ENCODE assay signal across 8 mouse cellular contexts in the genomic region with DNA sequence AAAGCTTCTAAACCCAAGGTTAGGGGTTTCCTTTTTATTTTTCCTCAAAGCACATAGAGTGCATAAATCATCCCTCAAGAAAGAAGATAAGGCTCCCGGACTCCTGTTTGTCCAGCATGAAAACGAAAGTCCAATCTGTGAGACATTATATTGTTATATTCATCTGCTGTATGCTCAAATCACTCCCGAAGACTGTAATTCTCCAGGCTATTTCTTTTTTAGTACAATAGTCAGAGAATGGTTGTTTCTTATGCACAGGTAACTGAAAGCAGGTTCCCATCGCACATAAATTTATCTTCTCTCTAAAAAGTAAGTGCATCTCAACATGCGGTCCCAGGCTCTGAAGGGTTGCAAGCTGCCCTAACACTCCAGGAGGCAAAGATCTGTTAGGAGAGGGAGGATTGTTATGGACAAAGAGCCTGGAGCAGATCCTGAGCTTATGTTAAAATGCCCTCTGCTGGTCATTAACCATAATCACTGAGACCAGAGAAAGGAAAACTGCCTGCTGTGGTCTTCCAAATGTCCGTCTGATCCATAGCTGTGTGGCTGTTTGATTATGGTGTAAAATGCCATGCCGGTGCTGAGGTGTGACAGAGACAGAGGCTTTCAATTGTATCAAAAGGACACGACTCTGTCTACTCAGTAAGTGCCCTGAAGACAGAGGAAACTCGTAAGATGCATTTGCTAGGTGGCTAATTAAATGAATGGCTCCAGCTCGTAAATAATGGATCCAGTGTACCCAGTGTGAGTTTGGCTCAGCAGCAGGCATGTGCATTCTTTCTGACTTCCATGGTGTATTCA.
DNase-seq lines count a peak whose midpoint lies in the region; ATAC-seq and TF ChIP-seq lines count a peak whose summit lies in the region.
"Not testable (repeated sequence)": the region's sequence is repeated elsewhere in the genome, so short reads cannot be mapped to it uniquely, and the experiment has no call there.

No protein-coding gene starts in this region.

- in situ Hi-C loops in CH12.LX (cut with MboI; ENCODE audit: low pct_ligation_motif_present, low pct_unique_long_range_greater_than_20kb, low sequenced_read_pairs): not testable (repeated sequence)

- not testable (repeated sequence) for H3K4me1 ChIP-seq in CH12.LX (ENCODE audit: control insufficient read depth in 1 of 2, insufficient read depth in 2 of 2); brown adipose tissue, adult 24 weeks (ENCODE audit: control insufficient read depth, insufficient read depth, insufficient read length, low read length); embryonic facial prominence, embryonic 10.5 days; neural tube, embryonic 11.5 days (ENCODE audit: control insufficient read depth, insufficient read depth, low read length)

- H3K36me3 ChIP-seq in CH12.LX (replicated peaks in 1 of 2; ENCODE audit: control insufficient read depth in 1 of 2, insufficient read depth in 1 of 2, low read length in 1 of 2); embryonic facial prominence, embryonic 10.5 days (replicated peaks); neural tube, embryonic 11.5 days (ENCODE audit: control insufficient read depth, insufficient read depth, low read length): not testable (repeated sequence)

- not testable (repeated sequence) for H3K9me3 ChIP-seq in CH12.LX (replicated peaks; ENCODE audit: low read length); embryonic facial prominence, embryonic 10.5 days; neural tube, embryonic 11.5 days (ENCODE audit: control insufficient read depth, low read length)

- dilution Hi-C loops in CH12.LX (cut with MboI; ENCODE audit: extremely low pct_ligation_motif_present, extremely low pct_unique_long_range_greater_than_20kb, low sequenced_read_pairs): not testable (repeated sequence)

- H3K27ac ChIP-seq in CH12.LX (ENCODE audit: insufficient read depth, low read depth); brown adipose tissue, adult 24 weeks (replicated peaks; ENCODE audit: low read depth, low read length); embryonic facial prominence, embryonic 10.5 days (replicated peaks); neural tube, embryonic 11.5 days (ENCODE audit: low read depth, low read length): not testable (repeated sequence)

- 28% methylated on average over 10 of the region's 10 CpGs for WGBS in embryonic facial prominence, embryonic 10.5 days
- 21% methylated on average over 10 of the region's 10 CpGs for WGBS in neural tube, embryonic 11.5 days

- H3K4me3 ChIP-seq in CH12.LX (replicated peaks in 1 of 3; ENCODE audit: low read depth in 2 of 3, low read length in 2 of 3, poor library complexity in 1 of 3); neural tube, embryonic 11.5 days (ENCODE audit: low read depth, low read length): not testable (repeated sequence)
- H3K4me3 ChIP-seq in brown adipose tissue, adult 24 weeks (ENCODE audit: insufficient read depth, low read depth, low read length): 0 out of 2 replicates have a peak overlapping the region, but pooled peaks have one; percentile 20
- peak overlapping the region; percentile 35; the same call in 1 of the 2 replicates for H3K4me3 ChIP-seq in embryonic facial prominence, embryonic 10.5 days

- not testable (repeated sequence) for H3K79me2 ChIP-seq in CH12.LX (replicated peaks; ENCODE audit: control insufficient read depth, extremely low read depth, insufficient read depth, poor library complexity, severe bottlenecking)

- intact Hi-C loops in left cerebral cortex, postnatal 14 days (cut with DNase I): not testable (repeated sequence)

- peak overlapping the region; percentile 32; the same call in 1 of the 2 replicates for H3K9ac ChIP-seq in CH12.LX (ENCODE audit: insufficient read depth, low read depth)
- peak overlapping the region; percentile 14; the same call in 1 of the 2 replicates for H3K9ac ChIP-seq in neural tube, embryonic 11.5 days (ENCODE audit: low read length)

- TF ChIP-seq POLR2A in CH12.LX (IDR thresholded peaks at IDR 0.05; ENCODE audit: low read depth, low read length): not testable (repeated sequence)

- not testable (repeated sequence) for H3K27me3 ChIP-seq in CH12.LX (replicated peaks); embryonic facial prominence, embryonic 10.5 days (replicated peaks; ENCODE audit: low read depth, poor library complexity, severe bottlenecking); neural tube, embryonic 11.5 days (ENCODE audit: control insufficient read depth, insufficient read depth, low read length)

- peak; percentile 11 for DNase-seq in CH12.LX (ENCODE audit: extremely low read depth)
- DNase-seq in embryonic facial prominence, embryonic 10.5 days (ENCODE audit: low spot score): peak; percentile 28
- DNase-seq in heart, adult 11 months: peak; percentile 69
- DNase-seq in hindlimb bud, embryonic 11.5 days (ENCODE audit: extremely low spot score, low read depth, low spot score): peak; percentile 33
- peak; percentile 15 to 34 for DNase-seq in left cerebral cortex, postnatal 14 days (ENCODE audit: low spot score in 2 of 2)
- peak; percentile 8 for DNase-seq in lung, postnatal 25 days (ENCODE audit: low spot score)
- DNase-seq in neural tube, embryonic 11.5 days (ENCODE audit: low spot score): peak; percentile 58

- peak overlapping the region; percentile 56 for H3K4me2 ChIP-seq in CH12.LX (ENCODE audit: insufficient read depth, low read depth, poor library complexity, severe bottlenecking)
- H3K4me2 ChIP-seq in neural tube, embryonic 11.5 days (ENCODE audit: low read depth): peak overlapping the region; percentile 12; the same call in 1 of the 2 replicates

- not testable (repeated sequence) for TF ChIP-seq EP300 in CH12.LX (IDR thresholded peaks at IDR 0.05; ENCODE audit: low read length)

- TF ChIP-seq CTCF in CH12.LX (conservative IDR thresholded peaks at IDR 0.05 in 1 of 2, IDR thresholded peaks at IDR 0.05 in 1 of 2; ENCODE audit: low read depth in 2 of 2, low read length in 2 of 2): peak; percentile 35 to 68; a peak in 3 of 4 replicates

- TF ChIP-seq RAD21 in CH12.LX (IDR thresholded peaks at IDR 0.05; ENCODE audit: low read depth, low read length): peak; percentile 69

- ATAC-seq in neural tube, embryonic 11.5 days (ENCODE audit: insufficient read depth, low FRiP score, low TSS enrichment): peak; percentile 84

TF ChIP-seq in CH12.LX, 34 proteins besides CTCF, POLR2A, EP300 and RAD21:
- TF ChIP-seq SMC3 (IDR thresholded peaks at IDR 0.05; ENCODE audit: low read depth, low read length): peak; percentile 48

Comparison
In these comparisons a context has a peak if more than half of its experiments do, and no peak if none do; other contexts are left out.
1. DNase-seq: peak in every context shown above with its lines; median percentile 69 in heart, adult 11 months; 58 in neural tube, embryonic 11.5 days; 33 in hindlimb bud, embryonic 11.5 days; 28 in embryonic facial prominence, embryonic 10.5 days; 24 in left cerebral cortex, postnatal 14 days; 11 in CH12.LX; 8 in lung, postnatal 25 days.